Mouse (Mus musculus) heart, embryonic 11.5 days (tissue): ENCODE data around the gene Atp1a4. TPM values are rescaled to one million over a fixed set of nuclear protein-coding genes. Genes with fewer than 3 reads are reported as not detected.

Experiments used
- polyA plus RNA-seq: library from polyadenylated mRNA; unstranded; fragments of >200 nt; fragmentation: Nextera tagmentation; extraction: Ambion mirVana; gene quantifications from 2 replicates; pipeline ENCODE4 v1.2.1, GENCODE M21; 2014

The Atp1a4 gene
- polyA plus RNA-seq, 1 experiment from 2014 or later = 0.31 TPM

Other genes starting within 250 kb of the Atp1a4 start
- gene Vangl2, start 230.0 kb downstream of the Atp1a4 start, polyA plus RNA-seq = 10.4 and 10.9 TPM in 2 replicates
- not detected in 2 replicates for gene Nhlh1, start 200.8 kb downstream of the Atp1a4 start, polyA plus RNA-seq
- 146 and 201 TPM in 2 replicates for gene Copa, start 175.9 kb downstream of the Atp1a4 start, polyA plus RNA-seq
- gene Ncstn, start 175.6 kb downstream of the Atp1a4 start, polyA plus RNA-seq = 115 and 122 TPM in 2 replicates
- 120 and 139 TPM in 2 replicates for gene Pex19, start 131.7 kb downstream of the Atp1a4 start, polyA plus RNA-seq
- 85.4 and 105 TPM in 2 replicates for gene Dcaf8, start 110.3 kb downstream of the Atp1a4 start, polyA plus RNA-seq
- 121 and 147 TPM in 2 replicates for gene Pea15a, start 51.6 kb downstream of the Atp1a4 start, polyA plus RNA-seq
- gene Casq1, start 38.5 kb downstream of the Atp1a4 start, polyA plus RNA-seq = 205 and 230 TPM in 2 replicates
- 22.8 and 24.0 TPM in 2 replicates for gene Igsf8, start 3.2 kb upstream of the Atp1a4 start, polyA plus RNA-seq
- 4.7 and 7.0 TPM in 2 replicates for gene Atp1a2, start 39.6 kb upstream of the Atp1a4 start, polyA plus RNA-seq
- 0.59 and 0.77 TPM in 2 replicates for gene Kcnj9, start 70.9 kb upstream of the Atp1a4 start, polyA plus RNA-seq
- gene Kcnj10, start 82.8 kb upstream of the Atp1a4 start, polyA plus RNA-seq = 0.09 TPM in 1 of 2 replicates, not detected in the other
- 8.8 and 9.8 TPM in 2 replicates for gene Pigm, start 118.1 kb upstream of the Atp1a4 start, polyA plus RNA-seq
- gene Slamf9, start 216.9 kb upstream of the Atp1a4 start, polyA plus RNA-seq = 1.1 and 1.2 TPM in 2 replicates
- gene Igsf9, start 223.4 kb upstream of the Atp1a4 start, polyA plus RNA-seq = 9.3 and 12.0 TPM in 2 replicates
- 248 and 295 TPM in 2 replicates for gene Tagln2, start 241.6 kb upstream of the Atp1a4 start, polyA plus RNA-seq